Mouse (Mus musculus): Measurements from ENCODE around the gene Rbfox3. TPM values are rescaled to one million over a fixed set of nuclear protein-coding genes. Genes with fewer than 3 reads are reported as not detected.

The Rbfox3 gene
- polyA plus RNA-seq, 1 experiment from 2014 or later, result 0.82 TPM

GRCm38 (mm10) chr11:118445843-118446242, 465.6 kb downstream of the Rbfox3 start:
- Histone ChIP-seq H3K9ac (ENCODE audit: low read depth, low read length) (no peak overlapping the region), H3K4me1 (replicated peaks; ENCODE audit: insufficient read depth, low read length) (no peaks in the 10 kb centered on the region), H3K9me3 (replicated peaks; ENCODE audit: low read length) (no peaks in the 10 kb centered on the region), H3K4me2 (ENCODE audit: low read length) (no peak overlapping the region), H3K36me3 (ENCODE audit: insufficient read depth, low read length) (no peaks in the 10 kb centered on the region), H3K27ac (no peak overlapping the region), H3K27me3 (ENCODE audit: insufficient read depth, low read length) (no peaks in the 10 kb centered on the region), H3K4me3 (replicated peaks; ENCODE audit: low read depth, low read length) (no peak overlapping the region)
- DNase-seq (ENCODE audit: low spot score) (peak; percentile 86), ATAC-seq (replicated peaks; ENCODE audit: low FRiP score, low read depth) (no peak)
- 10% methylated on average over 3 of the region's 3 CpGs for WGBS
- TF ChIP-seq CTCF (IDR thresholded peaks at IDR 0.05; ENCODE audit: low read depth), result peak; percentile 98

- Histone ChIP-seq H3K4me1 (replicated peaks; ENCODE audit: insufficient read depth, low read length) (0 out of 2 replicates have a peak, but pooled peaks cover 9% of the 10 kb centered on the region), H3K4me2 (ENCODE audit: low read length) (no peak overlapping the region), H3K36me3 (ENCODE audit: insufficient read depth, low read length) (no peaks in the 10 kb centered on the region), H3K4me3 (replicated peaks; ENCODE audit: low read depth, low read length) (no peak overlapping the region), H3K27ac (no peak overlapping the region), H3K9ac (ENCODE audit: low read depth, low read length) (no peak overlapping the region), H3K27me3 (ENCODE audit: insufficient read depth, low read length) (no peaks in the 10 kb centered on the region), H3K9me3 (replicated peaks; ENCODE audit: low read length) (no peaks in the 10 kb centered on the region)
- DNase-seq (ENCODE audit: low spot score) (peak; percentile 89), ATAC-seq (replicated peaks; ENCODE audit: low FRiP score, low read depth) (peak; percentile 53)
- peak; percentile 96 for TF ChIP-seq CTCF (IDR thresholded peaks at IDR 0.05; ENCODE audit: low read depth)
- WGBS, result 35% methylated on average over 11 of the region's 11 CpGs
Observed at GRCm38 (mm10) chr11:118443201-118443970, 468.0 kb downstream of the Rbfox3 start.

- H3K36me3 ChIP-seq (ENCODE audit: insufficient read depth, low read length), result no peaks in the 10 kb centered on the region
- TF ChIP-seq CTCF (IDR thresholded peaks at IDR 0.05; ENCODE audit: low read depth), result no peak
- DNase-seq (ENCODE audit: low spot score) (no peak), ATAC-seq (replicated peaks; ENCODE audit: low FRiP score, low read depth) (no peak)
- H3K27ac ChIP-seq, result no peak overlapping the region
- H3K9ac ChIP-seq (ENCODE audit: low read depth, low read length), result no peak overlapping the region
- H3K4me1 ChIP-seq (replicated peaks; ENCODE audit: insufficient read depth, low read length), result 0 out of 2 replicates have a peak, but pooled peaks cover 11% of the 10 kb centered on the region
- H3K4me2 ChIP-seq (ENCODE audit: low read length), result no peak overlapping the region
- H3K9me3 ChIP-seq (replicated peaks; ENCODE audit: low read length), result no peaks in the 10 kb centered on the region
- H3K27me3 ChIP-seq (ENCODE audit: insufficient read depth, low read length), result no peaks in the 10 kb centered on the region
- no peak overlapping the region for H3K4me3 ChIP-seq (replicated peaks; ENCODE audit: low read depth, low read length)
- 77% methylated on average over 13 of the region's 13 CpGs for WGBS
Observed at GRCm38 (mm10) chr11:118442691-118443090, 468.7 kb downstream of the Rbfox3 start.

Small RNA genes within 50 kb of the gene (microRNA-seq; reads per million reads assigned to microRNA genes)
- not detected for gene Gm25040

Other genes starting within 250 kb of the Rbfox3 start
- gene Enpp7, start 76.6 kb upstream of the Rbfox3 start, polyA plus RNA-seq (2015; fragmentation: Nextera tagmentation; extraction: Ambion mirVana), result not detected in 2 replicates
- 16.7 and 18.4 TPM in 2 replicates for gene Cbx2, start 111.4 kb upstream of the Rbfox3 start, polyA plus RNA-seq (2015; fragmentation: Nextera tagmentation; extraction: Ambion mirVana)
- 6.1 and 7.7 TPM in 2 replicates for gene Cbx8, start 129.4 kb upstream of the Rbfox3 start, polyA plus RNA-seq (2015; fragmentation: Nextera tagmentation; extraction: Ambion mirVana)
- 8.0 and 9.7 TPM in 2 replicates for gene Cbx4, start 174.6 kb upstream of the Rbfox3 start, polyA plus RNA-seq (2015; fragmentation: Nextera tagmentation; extraction: Ambion mirVana)

All from kidney, postnatal 0 days (tissue).